Mouse (Mus musculus): ENCODE measurements at regions not wholly inside any gene's neighbourhood (a gene's known extent, or its start where the extent isn't known, plus 50 kb on each side); places are given as distances from the start of the nearest gene placed in this dataset.

- no peak for DNase-seq
These were observed 544.1 kb downstream of the D3Ertd751e start for GRCm38 (mm10) chr3:42286471-42286870.

- DNase-seq: no peak
These were observed 570.0 kb downstream of the D3Ertd751e start for GRCm38 (mm10) chr3:42312424-42312823.

- DNase-seq: no peak
These were observed 585.3 kb downstream of the D3Ertd751e start for GRCm38 (mm10) chr3:42327708-42328107.

DNA sequence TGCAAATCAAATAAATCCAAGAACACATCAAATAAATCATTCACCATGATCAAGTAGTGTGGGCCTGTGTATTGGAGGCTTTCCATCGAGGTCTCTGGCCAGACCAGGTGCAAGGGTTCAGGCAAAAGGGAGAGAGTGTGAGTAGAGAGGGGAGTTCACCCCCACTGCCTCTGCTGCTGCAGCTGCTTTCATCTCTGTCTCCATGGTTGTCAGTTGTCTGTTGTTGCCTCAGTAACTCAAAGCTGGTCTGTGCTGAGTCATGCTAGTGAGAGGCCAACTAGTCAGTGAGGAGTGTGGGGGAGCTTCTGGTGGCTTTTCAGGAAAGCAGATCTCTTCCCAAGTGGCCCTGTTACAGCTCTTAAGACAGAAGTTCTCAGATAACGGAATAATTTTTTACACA lies 600.4 kb downstream of the D3Ertd751e start:
- DNase-seq: no peak

DNA sequence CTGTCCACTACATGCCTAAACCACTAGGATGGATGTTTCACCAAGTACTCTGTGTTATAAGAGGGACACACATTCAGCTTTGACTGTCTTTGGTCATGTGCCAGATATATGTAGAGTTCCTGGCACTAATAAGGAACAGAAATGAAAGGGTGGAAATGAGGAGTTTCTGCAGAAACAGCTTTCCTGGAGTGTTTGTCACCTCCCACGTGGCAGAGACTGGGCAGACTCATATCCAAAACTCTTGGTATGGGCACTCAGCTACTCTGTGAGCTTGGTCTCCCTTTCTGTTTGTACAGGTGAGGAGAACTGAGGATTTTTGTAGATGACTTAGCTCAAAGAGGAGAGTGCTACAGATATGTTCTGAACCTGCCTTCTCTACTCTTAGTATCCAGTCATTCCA lies 634.4 kb downstream of the D3Ertd751e start:
- no peak for DNase-seq

GRCm38 (mm10) chr3:42382151-42382550 lies 639.7 kb downstream of the D3Ertd751e start:
- no peak for DNase-seq

GRCm38 (mm10) chr3:42402716-42403115 lies 660.3 kb downstream of the D3Ertd751e start:
- DNase-seq: no peak

DNA sequence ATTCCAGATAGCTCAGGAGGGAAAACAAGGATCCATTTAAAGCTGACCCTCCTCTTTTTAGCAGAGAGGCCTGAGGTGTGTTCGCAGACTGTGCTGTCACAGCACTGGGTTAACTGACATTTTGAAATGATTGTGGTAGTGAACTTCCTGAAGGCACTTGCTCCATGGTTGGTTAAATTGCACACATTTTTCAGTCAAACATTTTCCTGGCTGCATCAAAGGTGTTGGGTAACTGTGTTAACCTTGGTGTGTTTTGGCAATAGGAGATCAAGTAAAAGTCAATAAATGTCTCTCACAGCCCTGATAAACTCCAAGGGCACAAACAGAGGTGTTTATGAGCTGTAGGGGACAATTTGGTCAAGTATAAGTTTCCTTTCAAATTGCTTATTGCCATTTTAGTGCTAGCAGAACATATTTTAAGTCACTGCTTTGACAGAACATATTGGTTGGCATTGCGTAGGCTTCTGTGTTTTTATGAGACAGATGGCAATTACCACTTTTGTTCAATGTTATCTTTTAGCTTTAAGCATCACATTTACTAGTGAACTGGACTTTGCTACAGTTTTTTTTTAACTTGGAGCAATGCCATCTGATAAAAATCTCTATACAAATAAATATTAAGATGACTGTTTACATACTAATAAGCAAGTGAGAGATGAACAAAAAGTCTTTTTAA lies 666.7 kb downstream of the D3Ertd751e start:
- DNase-seq: no peak

- DNase-seq: peak; percentile 1
These were observed 685.0 kb downstream of the D3Ertd751e start for GRCm38 (mm10) chr3:42427363-42427762.

DNA sequence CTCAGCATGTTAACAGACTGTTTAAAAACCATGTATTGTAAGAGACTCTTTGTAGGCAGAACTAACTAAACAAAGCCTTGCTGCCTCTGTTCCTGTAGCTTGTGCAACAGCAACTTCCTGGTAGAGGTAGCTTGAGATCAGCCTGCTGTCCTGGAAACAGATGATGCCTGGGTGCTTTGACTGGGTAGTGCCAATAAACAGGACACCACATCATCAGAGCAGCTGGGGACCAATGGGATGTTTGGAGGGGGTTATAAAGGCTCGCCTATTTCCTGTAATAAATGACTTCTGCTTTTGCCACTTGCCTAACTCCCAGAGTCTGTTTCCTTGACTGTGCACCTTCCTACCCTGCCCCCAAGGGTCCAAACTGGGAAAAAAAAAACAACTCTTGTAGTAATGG lies 707.2 kb downstream of the D3Ertd751e start:
- DNase-seq: no peak

GRCm38 (mm10) chr3:42464353-42464752 lies 721.9 kb downstream of the D3Ertd751e start:
- no peak for DNase-seq

DNA sequence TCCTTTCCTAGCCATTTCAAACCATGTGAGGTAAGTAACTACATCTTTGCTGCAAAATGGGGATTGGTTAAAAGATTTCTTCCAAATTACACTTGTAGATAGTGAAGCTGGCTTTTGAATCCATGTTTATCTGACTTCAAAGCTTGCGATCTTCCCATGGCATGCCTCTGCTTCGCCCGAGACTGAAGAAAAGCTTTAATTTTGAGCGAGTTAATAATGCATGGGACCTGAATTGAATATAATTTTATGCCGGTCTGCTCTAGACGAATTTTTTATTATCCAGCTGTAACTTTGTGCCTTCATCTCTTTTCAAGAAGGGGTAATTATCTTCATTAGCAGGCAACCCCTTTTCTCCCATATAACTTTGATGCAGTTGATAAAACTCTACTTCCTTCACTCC lies 724.7 kb downstream of the D3Ertd751e start:
- no peak for DNase-seq

DNA sequence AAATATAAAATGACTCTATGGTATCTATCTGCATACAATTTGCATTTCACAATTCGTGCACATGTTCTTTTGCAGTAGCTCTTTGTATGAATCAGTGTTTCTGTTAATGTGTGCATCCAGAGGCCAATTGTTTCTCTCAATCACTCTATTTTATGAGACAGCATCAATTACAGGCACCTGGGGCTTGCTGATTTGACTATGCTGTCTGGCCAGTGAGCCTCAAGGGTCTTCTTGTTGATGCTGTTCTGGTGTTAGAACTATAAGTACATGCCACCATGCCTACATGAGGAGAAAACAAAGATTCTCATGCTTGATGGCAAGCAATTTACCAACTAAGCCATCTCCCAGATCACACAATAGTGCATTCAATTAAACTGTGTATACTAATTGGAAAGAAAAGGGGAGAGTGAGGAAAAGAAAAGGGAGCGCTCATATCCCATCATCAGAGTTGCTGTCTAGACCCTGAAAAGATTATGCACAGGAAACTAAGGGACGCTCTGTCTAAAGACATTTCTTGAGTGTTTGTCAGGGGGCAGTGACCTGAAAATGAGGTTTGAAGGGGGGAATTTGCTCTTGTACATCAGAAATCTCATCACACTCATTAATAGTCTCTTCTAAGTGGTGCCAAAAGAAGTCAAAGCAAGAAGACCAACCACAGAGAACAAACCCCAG lies 772.6 kb downstream of the D3Ertd751e start:
- no peak for DNase-seq

DNA sequence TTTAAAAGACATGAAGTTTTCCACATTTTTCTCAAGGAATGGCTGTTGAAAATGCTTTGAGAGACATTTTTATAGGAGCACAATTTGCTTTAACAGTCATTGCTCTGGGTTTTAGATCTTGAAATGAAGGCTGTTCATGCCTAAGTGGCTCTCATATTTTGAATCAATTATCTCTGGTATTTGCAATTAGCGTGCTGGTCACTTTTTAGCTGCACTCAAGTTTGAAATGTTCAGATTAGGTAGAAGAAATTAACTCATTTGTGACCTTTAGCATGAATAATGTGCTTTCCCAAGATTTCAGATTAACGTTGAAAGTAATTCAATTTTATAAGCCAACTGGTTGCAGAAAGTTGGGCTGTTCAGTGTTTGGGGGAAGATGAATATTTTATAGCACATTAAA lies 773.9 kb downstream of the D3Ertd751e start:
- DNase-seq: no peak

DNA sequence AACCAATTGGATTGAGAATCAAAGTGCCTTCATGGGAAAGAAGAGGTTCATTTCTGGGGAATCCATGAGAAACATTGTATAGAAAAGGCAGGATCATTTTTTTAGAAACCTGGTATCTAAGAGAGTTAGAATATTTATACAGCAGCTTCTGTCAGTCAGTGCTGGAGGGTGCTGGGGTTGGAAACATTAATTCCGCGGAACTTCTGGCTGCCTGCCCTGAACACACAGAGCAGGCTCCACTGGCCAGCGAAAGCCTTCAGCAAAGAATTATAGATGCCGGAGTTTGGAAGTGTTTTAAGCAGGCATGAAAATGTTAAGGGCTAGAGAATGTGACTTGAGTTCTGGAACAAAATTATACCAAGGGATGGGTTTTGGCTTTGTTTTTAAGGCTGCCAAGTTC lies 789.0 kb downstream of the D3Ertd751e start:
- DNase-seq: no peak

GRCm38 (mm10) chr3:42566731-42567130 lies 824.3 kb downstream of the D3Ertd751e start:
- DNase-seq: no peak

DNA sequence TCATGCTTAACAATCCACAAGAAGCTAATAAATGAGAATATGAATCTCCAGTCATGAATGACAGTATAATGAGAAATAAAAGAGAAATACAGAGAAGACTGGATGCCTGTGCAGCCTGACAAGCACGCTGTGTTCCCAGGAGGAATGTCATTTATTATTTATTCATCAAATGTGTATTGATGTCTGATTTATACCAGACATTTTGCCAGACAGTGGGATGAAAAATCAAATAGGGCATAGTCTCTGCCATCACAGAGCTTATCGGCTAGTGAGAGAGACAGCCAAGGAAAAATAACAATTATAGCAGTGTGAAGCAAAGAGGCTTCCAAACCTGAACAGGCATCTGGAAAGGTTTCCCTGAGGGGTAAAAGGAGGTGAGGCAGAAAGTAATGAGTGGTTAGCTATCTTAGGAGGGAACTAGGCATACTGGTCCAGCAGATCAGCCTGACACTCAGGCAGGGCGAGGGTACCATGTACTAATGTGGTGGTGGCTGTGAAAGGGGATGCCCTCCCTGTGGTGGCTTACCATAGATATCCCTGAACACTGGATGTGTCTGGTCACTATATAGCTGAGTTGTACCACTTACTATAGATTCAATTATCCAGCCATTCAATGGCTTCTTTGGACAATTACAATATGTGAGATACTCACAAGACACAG lies 828.1 kb downstream of the D3Ertd751e start:
- no peak for DNase-seq

GRCm38 (mm10) chr3:42571877-42572459 lies 829.6 kb downstream of the D3Ertd751e start:
- DNase-seq: no peak

DNA sequence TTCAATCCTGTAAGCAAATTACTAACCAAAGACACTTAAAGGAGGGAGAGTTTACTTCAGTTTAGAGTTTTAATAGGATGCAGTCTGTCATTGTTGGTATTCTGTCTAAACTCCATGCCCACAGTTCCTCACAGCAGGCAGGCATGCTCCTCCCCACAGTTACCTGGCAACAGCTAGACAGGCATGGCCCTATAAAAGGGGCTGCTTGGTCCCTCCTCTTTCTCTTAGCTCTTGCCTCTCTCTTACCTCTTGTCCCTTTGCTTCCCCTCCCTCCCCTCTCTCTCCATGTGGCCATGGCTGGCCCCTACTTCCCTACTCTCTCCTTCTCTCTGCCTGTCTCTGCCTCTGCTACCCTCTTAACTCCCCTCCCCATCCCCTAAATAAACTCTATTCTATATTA lies 830.7 kb downstream of the D3Ertd751e start:
- peak; percentile 56 for DNase-seq

DNA sequence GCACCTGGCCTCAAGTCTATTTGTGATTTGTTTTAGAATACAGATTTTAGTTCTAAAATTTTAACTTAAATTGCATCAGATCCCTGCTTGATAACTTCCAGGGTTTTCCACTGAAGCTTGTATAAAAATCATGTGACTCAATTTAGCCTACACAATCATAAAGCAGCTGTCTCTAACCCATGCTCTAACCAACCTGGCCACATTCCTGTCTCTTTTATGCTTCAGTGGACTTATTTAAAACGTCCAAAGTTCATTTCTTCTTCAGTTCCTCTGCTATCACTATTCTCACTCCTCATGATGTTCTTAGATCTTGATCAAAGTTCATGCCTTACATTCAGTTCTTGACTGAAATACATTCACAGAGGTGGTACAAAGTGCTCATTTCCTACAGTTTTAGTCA lies 839.9 kb downstream of the D3Ertd751e start:
- no peak for DNase-seq

GRCm38 (mm10) chr3:42587296-42587932 lies 845.0 kb downstream of the D3Ertd751e start:
- DNase-seq: no peak

GRCm38 (mm10) chr3:42589516-42589915 lies 847.1 kb downstream of the D3Ertd751e start:
- DNase-seq: no peak

DNA sequence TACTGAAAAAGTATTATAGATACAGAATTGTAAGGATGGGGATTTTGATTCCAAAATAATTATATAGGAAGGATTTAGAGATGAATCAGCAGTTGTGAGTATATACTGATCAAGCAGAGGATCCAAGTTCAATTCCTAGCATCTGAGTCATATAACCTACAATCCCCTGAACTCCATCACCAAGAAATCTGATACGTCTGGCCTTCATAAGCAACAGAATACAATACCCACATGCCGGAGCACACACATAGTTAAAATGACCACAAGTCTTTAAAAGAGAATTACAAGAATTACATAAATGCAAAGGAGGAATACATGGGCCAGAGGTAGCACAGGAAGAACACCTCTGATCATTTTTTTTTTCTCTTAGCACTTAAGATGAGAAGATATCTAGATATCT lies 847.7 kb downstream of the D3Ertd751e start:
- DNase-seq: no peak
